9 mouse cellular contexts compared by ENCODE assay signal in the genomic region with DNA sequence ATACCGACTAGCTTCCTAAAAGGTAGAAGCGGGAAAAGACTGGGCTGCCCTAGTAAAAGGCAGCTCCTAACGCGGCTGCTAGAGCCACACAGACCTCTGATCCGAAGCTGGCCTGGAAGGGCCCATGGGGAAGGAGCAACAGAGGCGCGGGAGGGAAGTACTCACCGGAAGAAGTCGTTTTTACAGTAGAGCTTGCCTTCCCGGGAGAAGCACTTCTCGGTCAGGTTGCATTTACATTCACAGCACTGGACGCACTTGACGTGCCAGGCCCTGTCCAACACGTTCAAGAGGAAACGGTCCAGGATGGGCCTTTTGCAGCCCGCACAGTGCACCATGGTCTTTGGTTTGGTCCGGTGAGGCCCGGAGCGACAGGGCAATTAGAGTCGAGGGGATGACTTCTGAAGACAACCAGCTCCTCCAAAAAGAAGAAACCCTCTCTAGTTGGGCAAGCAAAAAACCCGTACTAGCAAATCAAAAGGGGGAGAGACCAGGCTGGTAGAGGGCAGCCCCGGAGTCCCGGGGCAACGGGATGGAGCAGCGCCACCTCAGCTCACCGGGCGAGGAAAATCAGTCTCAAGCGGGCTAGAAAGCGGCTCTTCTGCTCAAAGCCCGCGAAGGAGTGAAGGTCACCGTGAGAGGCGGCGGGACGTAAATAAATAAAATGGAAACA. TPM values are rescaled to one million over a fixed set of nuclear protein-coding genes. Genes with fewer than 3 reads are reported as not detected.
DNase-seq lines count a peak whose midpoint lies in the region; ATAC-seq lines count a peak whose summit lies in the region.
"Had no signal": no experiment of that assay in that cellular context is flagged by ENCODE, and none has a peak within 500 bp of the region (broad histone marks: within the 10 kb centered on the region; RNA-seq: fewer than 3 reads in every experiment).

No protein-coding gene starts in this region.

- no peaks in the 10 kb centered on the region for H3K9me3 ChIP-seq in heart, embryonic 10.5 days
- H3K9me3 ChIP-seq in hindbrain, embryonic 12.5 days (replicated peaks), result no peaks in the 10 kb centered on the region
- peaks cover 4% of the 10 kb centered on the region for H3K9me3 ChIP-seq in megakaryocyte, embryonic 14.5 days

- H3K36me3 ChIP-seq in heart, embryonic 10.5 days, result no peaks in the 10 kb centered on the region
- peaks cover 3% of the 10 kb centered on the region; the same call in 1 of the 2 replicates for H3K36me3 ChIP-seq in hindbrain, embryonic 12.5 days
- H3K36me3 ChIP-seq in megakaryocyte, embryonic 14.5 days (replicated peaks; ENCODE audit: low read length), result no peaks in the 10 kb centered on the region

- WGBS in heart, embryonic 10.5 days, result under 1% methylated on average over 35 of the region's 35 CpGs
- WGBS in hindbrain, embryonic 12.5 days, result under 1% methylated on average over 35 of the region's 35 CpGs

- peaks cover 100% of the 10 kb centered on the region for H3K27me3 ChIP-seq in heart, embryonic 10.5 days (ENCODE audit: insufficient read depth, poor library complexity, severe bottlenecking)
- peaks cover 91% of the 10 kb centered on the region for H3K27me3 ChIP-seq in hindbrain, embryonic 12.5 days
- H3K27me3 ChIP-seq in megakaryocyte, embryonic 14.5 days (replicated peaks), result peaks cover 100% of the 10 kb centered on the region

- peaks cover 56% of the 10 kb centered on the region for H3K4me1 ChIP-seq in heart, embryonic 10.5 days
- peaks cover 15% of the 10 kb centered on the region for H3K4me1 ChIP-seq in hindbrain, embryonic 12.5 days
- H3K4me1 ChIP-seq in megakaryocyte, embryonic 14.5 days, result peaks cover 65% of the 10 kb centered on the region

- H3K27ac ChIP-seq in heart, embryonic 10.5 days, result no peak overlapping the region
- peak overlapping the region; percentile 83 for H3K27ac ChIP-seq in hindbrain, embryonic 12.5 days

- peak; percentile 74 for DNase-seq in heart, embryonic 10.5 days (ENCODE audit: low spot score)
- DNase-seq in heart, adult 9 months (ENCODE audit: low spot score in 2 of 2), result no peak
- no peak for DNase-seq in left cerebral cortex, adult 11 months (ENCODE audit: low spot score)
- DNase-seq in spleen, postnatal 10 days (ENCODE audit: low spot score in 2 of 2), result no peak
- DNase-seq in layer of hippocampus, adult 11-12 months (ENCODE audit: low spot score), result no peak

- peak overlapping the region; percentile 66 for H3K4me2 ChIP-seq in hindbrain, embryonic 12.5 days (replicated peaks)

- peak overlapping the region; percentile 73 for H3K4me3 ChIP-seq in heart, embryonic 10.5 days
- peak overlapping the region; percentile 51 for H3K4me3 ChIP-seq in hindbrain, embryonic 12.5 days
- peak overlapping the region; percentile 66 for H3K4me3 ChIP-seq in megakaryocyte, embryonic 14.5 days (replicated peaks)

- peak; percentile 17; the same call in 1 of the 2 replicates for ATAC-seq in common myeloid progenitor, adult 5-6 weeks (replicated peaks; ENCODE audit: low read depth, poor library complexity, severe bottlenecking)
- no peak for ATAC-seq in hindbrain, embryonic 12.5 days (ENCODE audit: low FRiP score)

- H3K9ac ChIP-seq in hindbrain, embryonic 12.5 days, result peak overlapping the region; percentile 84

RNA-seq across cellular contexts. Expression of a gene that starts 1.4 kb away (rescaled TPM):
- 0.09 TPM in 1 of 2 replicates, not detected in the other for polyA plus RNA-seq in heart, embryonic 10.5 days (2016; fragmentation: Nextera tagmentation; extraction: Ambion mirVana)
- total RNA-seq in common myeloid progenitor, adult 5-6 weeks (2017), result not detected in 2 replicates
- 65.0 and 68.8 TPM in 2 replicates for polyA plus RNA-seq in hindbrain, embryonic 12.5 days (2016; fragmentation: Nextera tagmentation; extraction: Ambion mirVana)
- polyA plus RNA-seq in megakaryocyte, embryonic 14.5 days (2012; ENCODE audit: insufficient read depth, low replicate concordance), result not detected in 2 replicates
- total RNA-seq: MEL had no signal

RNA-seq across cellular contexts. Expression of a gene that starts 10.7 kb away (rescaled TPM):
- 33.3 and 45.3 TPM in 2 replicates for polyA plus RNA-seq in heart, embryonic 10.5 days (2016; fragmentation: Nextera tagmentation; extraction: Ambion mirVana)
- 121 and 128 TPM in 2 replicates for total RNA-seq in common myeloid progenitor, adult 5-6 weeks (2017)
- 53.2 and 55.6 TPM in 2 replicates for polyA plus RNA-seq in hindbrain, embryonic 12.5 days (2016; fragmentation: Nextera tagmentation; extraction: Ambion mirVana)
- 2.5 and 13.5 TPM in 2 replicates for polyA plus RNA-seq in megakaryocyte, embryonic 14.5 days (2012; ENCODE audit: insufficient read depth, low replicate concordance)

Comparison
In these comparisons a context has a peak if more than half of its experiments do, and no peak if none do; other contexts are left out.
1. RNA of a gene that starts 1.4 kb away (polyA plus RNA-seq): 65.0 to 68.8 TPM in hindbrain, embryonic 12.5 days; 0.09 TPM in heart, embryonic 10.5 days and not detected in megakaryocyte, embryonic 14.5 days; every median in the first group is over 10 times any median in the second.
2. Peak in every context shown above with its lines, with median percentiles within 50 percentile points of each other: H3K4me3 ChIP-seq.